23 mouse cellular contexts compared by ENCODE assay signal in the genomic region with DNA sequence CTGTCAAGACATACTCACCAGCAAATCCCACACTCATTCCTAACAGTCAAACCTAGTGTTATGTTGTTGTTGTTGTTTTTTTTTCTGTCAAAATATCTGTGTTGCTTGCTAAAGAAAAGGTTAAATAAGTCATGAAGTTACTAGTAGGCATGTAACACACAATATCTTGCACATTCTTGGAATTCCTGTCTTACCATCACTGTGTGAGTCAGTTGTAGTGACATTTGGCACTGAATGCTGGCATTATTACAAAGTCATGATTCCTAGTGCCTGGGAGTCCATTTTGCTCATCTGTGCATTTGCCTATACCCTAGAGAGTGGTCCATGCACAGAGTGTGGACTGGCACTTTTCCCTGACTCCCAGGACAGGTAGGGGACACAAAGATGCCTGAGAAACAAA.
DNase-seq lines count a peak whose midpoint lies in the region; TF ChIP-seq lines count a peak whose summit lies in the region.
"Had no signal": no experiment of that assay in that cellular context is flagged by ENCODE, and none has a peak within 500 bp of the region (broad histone marks: within the 10 kb centered on the region; RNA-seq: fewer than 3 reads in every experiment).

No protein-coding gene starts in this region.

- H3K79me3 ChIP-seq in C2C12 (ENCODE audit: low read depth), result no peaks in the 10 kb centered on the region

- H3K4me1 ChIP-seq in hindbrain, embryonic 10.5 days (replicated peaks), result no peaks in the 10 kb centered on the region
- H3K4me1 ChIP-seq: embryonic facial prominence, embryonic 13.5 days; embryonic facial prominence, embryonic 15.5 days; forebrain, embryonic 10.5 days; forebrain, embryonic 12.5 days had no signal

- DNase-seq in cerebellum, postnatal 10 days, result peak; percentile 2 to 4
- no peak for DNase-seq in cerebellum, postnatal 14 days
- DNase-seq in NIH3T3 (ENCODE audit: low read depth), result peak; percentile 25
- peak; percentile 31 for DNase-seq in adipocyte (ENCODE audit: low spot score)
- DNase-seq in layer of hippocampus, postnatal 14 days (ENCODE audit: low spot score in 2 of 2), result no peak
- DNase-seq in layer of hippocampus, adult 2 months (ENCODE audit: low spot score in 2 of 2), result no peak
- DNase-seq in hindbrain, embryonic 10.5 days (ENCODE audit: low spot score), result no peak
- DNase-seq: adrenal gland, adult 2 months; adrenal gland, postnatal 10 days; adrenal gland, postnatal 25 days; B cell, adult 2 months; cerebellum, adult 11 months; cerebellum, adult 18-20 months; cerebellum, adult 8-10 months; cerebellum, adult 9-11 months; cerebellum, postnatal 36 days; embryo, embryonic 11 days had no signal

- TF ChIP-seq CTCF in C2C12 (IDR thresholded peaks at IDR 0.05; ENCODE audit: control insufficient read depth, insufficient read depth, insufficient read length), result no peak
- TF ChIP-seq CTCF in layer of hippocampus, adult 2 months (conservative IDR thresholded peaks at IDR 0.05), result no peak

- no peak overlapping the region for H3K4me3 ChIP-seq in C2C12 (ENCODE audit: insufficient read depth, poor library complexity, severe bottlenecking)
- no peak overlapping the region for H3K4me3 ChIP-seq in layer of hippocampus, adult 2 months
- no peak overlapping the region for H3K4me3 ChIP-seq in hindbrain, embryonic 10.5 days
- H3K4me3 ChIP-seq: embryonic facial prominence, embryonic 13.5 days; embryonic facial prominence, embryonic 15.5 days; erythroblast, embryonic 14.5 days; forebrain, embryonic 10.5 days; forebrain, embryonic 12.5 days had no signal

- no peaks in the 10 kb centered on the region for H3K36me3 ChIP-seq in C2C12 (ENCODE audit: control insufficient read depth, insufficient read depth)
- no peaks in the 10 kb centered on the region for H3K36me3 ChIP-seq in hindbrain, embryonic 10.5 days
- H3K36me3 ChIP-seq: embryonic facial prominence, embryonic 13.5 days; embryonic facial prominence, embryonic 15.5 days; forebrain, embryonic 10.5 days; forebrain, embryonic 12.5 days had no signal

- no peaks in the 10 kb centered on the region for H3K79me2 ChIP-seq in C2C12 (ENCODE audit: control insufficient read depth, insufficient read depth)

- H3K27ac ChIP-seq in layer of hippocampus, adult 2 months, result no peak overlapping the region
- no peak overlapping the region for H3K27ac ChIP-seq in hindbrain, embryonic 10.5 days
- H3K27ac ChIP-seq: embryonic facial prominence, embryonic 13.5 days; embryonic facial prominence, embryonic 15.5 days; forebrain, embryonic 10.5 days; forebrain, embryonic 12.5 days had no signal

- H3K9me3 ChIP-seq in hindbrain, embryonic 10.5 days, result no peaks in the 10 kb centered on the region
- H3K9me3 ChIP-seq: embryonic facial prominence, embryonic 13.5 days; embryonic facial prominence, embryonic 15.5 days; forebrain, embryonic 10.5 days; forebrain, embryonic 12.5 days had no signal

- H3ac ChIP-seq in C2C12 (ENCODE audit: control insufficient read depth, insufficient read length, low read depth), result no peak overlapping the region

- H3K27me3 ChIP-seq in C2C12 (ENCODE audit: control insufficient read depth, insufficient read depth, insufficient read length), result no peaks in the 10 kb centered on the region
- no peaks in the 10 kb centered on the region for H3K27me3 ChIP-seq in hindbrain, embryonic 10.5 days (ENCODE audit: insufficient read depth, poor library complexity, severe bottlenecking)
- H3K27me3 ChIP-seq: embryonic facial prominence, embryonic 13.5 days; embryonic facial prominence, embryonic 15.5 days; forebrain, embryonic 12.5 days had no signal

TF ChIP-seq in C2C12, 6 proteins besides CTCF, POLR2A, EP300 and RAD21:
- TF ChIP-seq FOSL1 (IDR thresholded peaks at IDR 0.05; ENCODE audit: insufficient read depth, low read length, poor library complexity, severe bottlenecking) (peak; percentile 52), MYOD1 (IDR thresholded peaks at IDR 0.05; ENCODE audit: control insufficient read depth, insufficient read length, low read depth) (peak; percentile 16), CEBPB (IDR thresholded peaks at IDR 0.05; ENCODE audit: low read depth) (no peak)

Comparison
In these comparisons a context has a peak if more than half of its experiments do, and no peak if none do; other contexts are left out.
1. DNase-seq: peak in cerebellum, postnatal 10 days (2 of 2), NIH3T3 (single experiment) and adipocyte (single experiment); none in cerebellum, postnatal 14 days (0 of 2), layer of hippocampus, postnatal 14 days (0 of 2), layer of hippocampus, adult 2 months (0 of 2) and hindbrain, embryonic 10.5 days (single experiment).